Mouse (Mus musculus): ENCODE data around the gene Idua. TPM values are rescaled to one million over a fixed set of nuclear protein-coding genes. Genes with fewer than 3 reads are reported as not detected.

The Idua gene
- polyA plus RNA-seq, 1 experiment from 2014 or later = 13.1 TPM

DNA sequence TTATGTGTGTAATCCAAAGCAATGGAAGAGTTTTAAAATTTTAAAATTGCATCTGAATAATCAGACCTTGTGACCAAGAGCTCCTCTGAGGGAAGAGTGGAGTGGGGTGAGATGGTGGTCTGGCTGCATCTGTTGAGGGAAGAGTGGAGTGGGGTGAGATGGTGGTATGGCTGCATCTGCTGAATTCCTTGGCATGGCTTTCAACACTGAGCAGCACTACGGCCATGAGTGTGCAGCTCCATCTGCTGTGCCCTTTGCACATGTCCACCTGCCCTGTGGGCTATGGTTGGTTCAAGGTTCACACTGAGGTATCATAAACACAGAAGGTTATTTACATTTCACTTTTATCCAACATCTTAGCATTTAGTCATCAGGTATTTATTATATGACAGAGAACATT, 67.3 kb downstream of the Idua start:
- H3K9ac ChIP-seq (replicated peaks) = no peak overlapping the region
- WGBS = 85% methylated on average over 1 of the region's 1 CpGs
- no peak for ATAC-seq (ENCODE audit: insufficient number of reproducible peaks, insufficient read depth, low FRiP score, low TSS enrichment, low read depth)

More for the DNA sequence above, 67.3 kb downstream of the Idua start:
- no peaks in the 10 kb centered on the region for H3K36me3 ChIP-seq
- H3K4me2 ChIP-seq = no peak overlapping the region
- H3K4me3 ChIP-seq (replicated peaks) = no peak overlapping the region
- no peak overlapping the region for H3K27ac ChIP-seq
- H3K27me3 ChIP-seq = no peaks in the 10 kb centered on the region
- no peaks in the 10 kb centered on the region for H3K4me1 ChIP-seq (replicated peaks)
- H3K9me3 ChIP-seq = no peaks in the 10 kb centered on the region

Other genes with a start within 250 kb of the Idua start
- 475 and 510 TPM in 2 replicates for gene Atp5k, start 225.9 kb upstream of the Idua start, polyA plus RNA-seq (2016; fragmentation: Nextera tagmentation; extraction: Ambion mirVana)
- 0.19 and 0.35 TPM in 2 replicates for gene Mfsd7a, start 211.4 kb upstream of the Idua start, polyA plus RNA-seq (2016; fragmentation: Nextera tagmentation; extraction: Ambion mirVana)
- gene Pcgf3, start 199.1 kb upstream of the Idua start, polyA plus RNA-seq (2016; fragmentation: Nextera tagmentation; extraction: Ambion mirVana) = 30.5 and 32.1 TPM in 2 replicates
- gene Cplx1, start 110.3 kb upstream of the Idua start, polyA plus RNA-seq (2016; fragmentation: Nextera tagmentation; extraction: Ambion mirVana) = 0.33 and 0.46 TPM in 2 replicates
- 48.1 and 57.8 TPM in 2 replicates for gene Gak, start 30.6 kb upstream of the Idua start, polyA plus RNA-seq (2016; fragmentation: Nextera tagmentation; extraction: Ambion mirVana)
- 17.8 and 21.8 TPM in 2 replicates for gene Tmem175, start 30.6 kb upstream of the Idua start, polyA plus RNA-seq (2016; fragmentation: Nextera tagmentation; extraction: Ambion mirVana)
- gene Dgkq, start 9.3 kb downstream of the Idua start, polyA plus RNA-seq (2016; fragmentation: Nextera tagmentation; extraction: Ambion mirVana) = 17.6 and 17.7 TPM in 2 replicates
- 1.1 and 1.7 TPM in 2 replicates for gene Slc26a1, start 15.2 kb downstream of the Idua start, polyA plus RNA-seq (2016; fragmentation: Nextera tagmentation; extraction: Ambion mirVana)
- gene Fgfrl1, start 32.1 kb downstream of the Idua start, polyA plus RNA-seq (2016; fragmentation: Nextera tagmentation; extraction: Ambion mirVana) = 55.2 and 61.3 TPM in 2 replicates
- 0.33 and 1.7 TPM in 2 replicates for gene Rnf212, start 114.7 kb downstream of the Idua start, polyA plus RNA-seq (2016; fragmentation: Nextera tagmentation; extraction: Ambion mirVana)
- gene Tmed11, start 135.0 kb downstream of the Idua start, polyA plus RNA-seq (2016; fragmentation: Nextera tagmentation; extraction: Ambion mirVana) = not detected in 2 replicates
- not detected in 2 replicates for gene Vmn2r8, start 148.5 kb downstream of the Idua start, polyA plus RNA-seq (2016; fragmentation: Nextera tagmentation; extraction: Ambion mirVana)
- not detected in 2 replicates for gene Vmn2r9, start 192.3 kb downstream of the Idua start, polyA plus RNA-seq (2016; fragmentation: Nextera tagmentation; extraction: Ambion mirVana)

Data from limb, embryonic 12.5 days (tissue).